Mouse (Mus musculus): Measurements from ENCODE around the gene Zfp111.

GRCm38 (mm10) chr7:24210296-24210695, 947 bp downstream of the Zfp111 start:
- no peak for TF ChIP-seq POLR2A (IDR thresholded peaks at IDR 0.05; ENCODE audit: insufficient read depth, low read depth, low read length)
- TF ChIP-seq CTCF (IDR thresholded peaks at IDR 0.05; ENCODE audit: insufficient read depth, low read depth, low read length), result no peak
